Mouse (Mus musculus) embryonic facial prominence, embryonic 12.5 days (tissue): ENCODE measurements around the gene Trmt11. TPM values are rescaled to one million over a fixed set of nuclear protein-coding genes. Genes with fewer than 3 reads are reported as not detected.
A peak's percentile ranks its signal among the peaks of the same experiment; 100 is the strongest.
"Not testable (repeated sequence)": the region's sequence is repeated elsewhere in the genome, so short reads cannot be mapped to it uniquely, and the experiment has no call there.

Source experiments
- ATAC-seq: fragments of 200-750 bp; cut with Nextera tagmentation; 2 replicates; pipeline ENCODE4 v1.8.0; 2017; ENCODE audit not compliant: insufficient number of reproducible peaks, insufficient read depth, low FRiP score, low TSS enrichment
- H3K27ac ChIP-seq: fragments of 300-500 bp; sonication (generic); 2 replicates; pipeline ENCODE4 v1.5.1; 2016; ENCODE audit warnings: mild to moderate bottlenecking
- H3K27me3 ChIP-seq: fragments of 300-500 bp; sonication (generic); 2 replicates; pipeline ENCODE4 v1.6.1; 2016; ENCODE audit warnings: mild to moderate bottlenecking, moderate library complexity
- H3K36me3 ChIP-seq: fragments of 300-500 bp; sonication (generic); 2 replicates; pipeline ENCODE4 v1.6.1; 2016; ENCODE audit warnings: mild to moderate bottlenecking
- H3K4me1 ChIP-seq: fragments of 300-500 bp; sonication (generic); 2 replicates; pipeline ENCODE4 v1.6.1; 2016
- H3K4me2 ChIP-seq: fragments of 300-500 bp; sonication (generic); replicated peaks from 2 replicates; pipeline ENCODE4 v1.6.1; 2016; ENCODE audit warnings: mild to moderate bottlenecking, moderate library complexity
- H3K4me3 ChIP-seq: fragments of 300-500 bp; sonication (generic); 2 replicates; pipeline ENCODE4 v1.5.1; 2016; ENCODE audit warnings: mild to moderate bottlenecking
- H3K9ac ChIP-seq: fragments of 300-500 bp; sonication (generic); 2 replicates; pipeline ENCODE4 v1.6.1; 2016; ENCODE audit warnings: mild to moderate bottlenecking, moderate library complexity
- H3K9me3 ChIP-seq: fragments of 300-500 bp; sonication (generic); 2 replicates; pipeline ENCODE4 v1.6.1; 2016; ENCODE audit warnings: mild to moderate bottlenecking, moderate library complexity
- WGBS: fragments of 180-500 bp; shearing (Covaris S2); methylation state at CpG from one replicate; pipeline ENCODE4 v1.1.7; 2016; 5-methylcytosine and 5-hydroxymethylcytosine counted together
- polyA plus RNA-seq: library from polyadenylated mRNA; unstranded; fragments of >200 nt; fragmentation: Nextera tagmentation; extraction: Ambion mirVana; gene quantifications from 2 replicates; pipeline ENCODE4 v1.2.1, GENCODE M21; 2016

Trmt11 gene
- polyA plus RNA-seq: 32.0 and 35.3 TPM in 2 replicates

- WGBS: 0% methylated on average over 28 of the region's 28 CpGs
- H3K9me3 ChIP-seq: no peaks in the 10 kb centered on the region
- no peaks in the 10 kb centered on the region for H3K27me3 ChIP-seq
- H3K27ac ChIP-seq: peak within 1 kb of the TSS; percentile 86
- peak within 1 kb of the TSS; percentile 80 for H3K4me2 ChIP-seq
- peak; percentile 92 for ATAC-seq
- H3K36me3 ChIP-seq: peaks cover 12% of the 10 kb centered on the region
- peak within 1 kb of the TSS; percentile 81 for H3K4me3 ChIP-seq
- peaks cover 8% of the 10 kb centered on the region; the same call in 1 of the 2 replicates for H3K4me1 ChIP-seq
- H3K9ac ChIP-seq: peak within 1 kb of the TSS; percentile 80
These were observed at the start of gene Trmt11 for GRCm38 (mm10) chr10:30600542-30600966. Gene Trmt11, minus strand, starts transcription at chr10:30600749.

- Histone ChIP-seq H3K4me3 (no peak overlapping the region), H3K27ac (no peak overlapping the region), H3K9me3 (no peaks in the 10 kb centered on the region), H3K36me3 (peaks cover 12% of the 10 kb centered on the region; the same call in 1 of the 2 replicates), H3K27me3 (no peaks in the 10 kb centered on the region), H3K4me2 (no peak overlapping the region), H3K9ac (no peak overlapping the region), H3K4me1 (no peaks in the 10 kb centered on the region)
- ATAC-seq: no peak
- 59% methylated on average over 2 of the region's 2 CpGs for whole genome bisulfite sequencing
These were observed 47.1 kb upstream of the Trmt11 start for GRCm38 (mm10) chr10:30647681-30648080.

GRCm38 (mm10) chr10:30638216-30638615 lies 37.7 kb upstream of the Trmt11 start:
- 79% methylated on average over 3 of the region's 3 CpGs for WGBS
- Histone ChIP-seq H3K4me3 (no peak overlapping the region), H3K9me3 (no peaks in the 10 kb centered on the region), H3K27ac (no peak overlapping the region), H3K9ac (no peak overlapping the region), H3K4me2 (no peak overlapping the region), H3K36me3 (no peaks in the 10 kb centered on the region), H3K4me1 (no peaks in the 10 kb centered on the region), H3K27me3 (no peaks in the 10 kb centered on the region)
- ATAC-seq: no peak

- not testable (repeated sequence) for H3K27ac ChIP-seq, H3K9ac ChIP-seq, H3K4me2 ChIP-seq, H3K9me3 ChIP-seq, H3K4me3 ChIP-seq, H3K4me1 ChIP-seq, ATAC-seq, H3K27me3 ChIP-seq, H3K36me3 ChIP-seq
- WGBS: 65% methylated on average over 1 of the region's 1 CpGs
These were observed 36.1 kb upstream of the Trmt11 start for GRCm38 (mm10) chr10:30636474-30637154.

GRCm38 (mm10) chr10:30632718-30633117 lies 32.2 kb upstream of the Trmt11 start:
- no peaks in the 10 kb centered on the region for H3K4me1 ChIP-seq
- H3K36me3 ChIP-seq: no peaks in the 10 kb centered on the region
- H3K9me3 ChIP-seq: no peaks in the 10 kb centered on the region
- H3K27me3 ChIP-seq: no peaks in the 10 kb centered on the region
- ATAC-seq: no peak
- 96% methylated on average over 1 of the region's 1 CpGs for WGBS
- no peak overlapping the region for H3K27ac ChIP-seq
- no peak overlapping the region for H3K4me2 ChIP-seq
- no peak overlapping the region for H3K9ac ChIP-seq
- no peak overlapping the region for H3K4me3 ChIP-seq

- no peak overlapping the region for H3K27ac ChIP-seq
- H3K9me3 ChIP-seq: no peaks in the 10 kb centered on the region
- no peaks in the 10 kb centered on the region for H3K27me3 ChIP-seq
- no peak overlapping the region for H3K9ac ChIP-seq
- H3K4me1 ChIP-seq: no peaks in the 10 kb centered on the region
- H3K36me3 ChIP-seq: no peaks in the 10 kb centered on the region
- no peak overlapping the region for H3K4me2 ChIP-seq
- no peak for ATAC-seq
- no peak overlapping the region for H3K4me3 ChIP-seq
These were observed 29.4 kb upstream of the Trmt11 start for GRCm38 (mm10) chr10:30629977-30630376.

GRCm38 (mm10) chr10:30629513-30629912 lies 29.0 kb upstream of the Trmt11 start, which contains the start of gene Hint3:
Gene Hint3, minus strand, starts transcription at chr10:30629632.
- no peaks in the 10 kb centered on the region for H3K4me1 ChIP-seq
- H3K9ac ChIP-seq: no peak within 1 kb of the TSS
- no peak for ATAC-seq
- H3K9me3 ChIP-seq: no peaks in the 10 kb centered on the region
- no peak within 1 kb of the TSS for H3K4me3 ChIP-seq
- H3K4me2 ChIP-seq: no peak within 1 kb of the TSS
- no peaks in the 10 kb centered on the region for H3K27me3 ChIP-seq
- no peak within 1 kb of the TSS for H3K27ac ChIP-seq
- 83% methylated on average over 3 of the region's 3 CpGs for WGBS
- H3K36me3 ChIP-seq: no peaks in the 10 kb centered on the region

- not testable (repeated sequence) for ATAC-seq, H3K27me3 ChIP-seq, H3K4me2 ChIP-seq
These were observed 27.9 kb upstream of the Trmt11 start for GRCm38 (mm10) chr10:30628444-30628843.

GRCm38 (mm10) chr10:30627548-30627947 lies 27.0 kb upstream of the Trmt11 start:
- Histone ChIP-seq H3K4me3 (no peak overlapping the region), H3K4me1 (no peaks in the 10 kb centered on the region), H3K4me2 (no peak overlapping the region), H3K9me3 (no peaks in the 10 kb centered on the region), H3K9ac (no peak overlapping the region), H3K27ac (no peak overlapping the region), H3K36me3 (no peaks in the 10 kb centered on the region), H3K27me3 (no peaks in the 10 kb centered on the region)
- ATAC-seq: no peak
- WGBS: 36% methylated on average over 1 of the region's 1 CpGs

More at GRCm38 (mm10) chr10:30628444-30628843, 27.9 kb upstream of the Trmt11 start:
- H3K9me3 ChIP-seq, H3K4me3 ChIP-seq, H3K36me3 ChIP-seq, H3K9ac ChIP-seq, H3K4me1 ChIP-seq, H3K27ac ChIP-seq: not testable (repeated sequence)
- 88% methylated on average over 11 of the region's 11 CpGs for WGBS

GRCm38 (mm10) chr10:30624161-30625019 lies 23.8 kb upstream of the Trmt11 start:
- no peaks in the 10 kb centered on the region for H3K27me3 ChIP-seq
- ATAC-seq: no peak
- no peaks in the 10 kb centered on the region for H3K36me3 ChIP-seq
- no peak overlapping the region for H3K4me2 ChIP-seq
- 55% methylated on average over 5 of the region's 5 CpGs for WGBS
- H3K4me3 ChIP-seq: no peak overlapping the region
- no peaks in the 10 kb centered on the region for H3K4me1 ChIP-seq
- no peaks in the 10 kb centered on the region for H3K9me3 ChIP-seq
- no peak overlapping the region for H3K27ac ChIP-seq
- H3K9ac ChIP-seq: no peak overlapping the region

- no peak for ATAC-seq
- Histone ChIP-seq H3K27me3 (no peaks in the 10 kb centered on the region), H3K9ac (no peak overlapping the region)
These were observed 22.4 kb upstream of the Trmt11 start for GRCm38 (mm10) chr10:30622928-30623327.

GRCm38 (mm10) chr10:30618918-30619210 lies 18.3 kb upstream of the Trmt11 start:
- 33% methylated on average over 3 of the region's 3 CpGs for WGBS
- no peak overlapping the region for H3K27ac ChIP-seq
- H3K27me3 ChIP-seq: no peaks in the 10 kb centered on the region
- no peaks in the 10 kb centered on the region for H3K9me3 ChIP-seq
- H3K4me1 ChIP-seq: 0 out of 2 replicates have a peak, but pooled peaks cover 3% of the 10 kb centered on the region
- H3K4me3 ChIP-seq: peak overlapping the region; percentile 63
- H3K4me2 ChIP-seq: peak overlapping the region; percentile 76
- H3K36me3 ChIP-seq: no peaks in the 10 kb centered on the region
- 0 out of 2 replicates have a peak overlapping the region, but pooled peaks have one; percentile 60 for H3K9ac ChIP-seq
- ATAC-seq: no peak

More at GRCm38 (mm10) chr10:30622928-30623327, 22.4 kb upstream of the Trmt11 start:
- Histone ChIP-seq H3K4me3 (no peak overlapping the region), H3K9me3 (no peaks in the 10 kb centered on the region), H3K4me1 (no peaks in the 10 kb centered on the region), H3K27ac (no peak overlapping the region), H3K36me3 (no peaks in the 10 kb centered on the region), H3K4me2 (no peak overlapping the region)
